Mouse (Mus musculus) retina, embryonic 14.5 days (tissue): ENCODE results near the gene Pikfyve.

Experiments
- DNase-seq: peaks from one replicate; pipeline ENCODE4 v3.0.0-alpha.2; 2015; ENCODE audit warnings: low spot score

Pikfyve gene

GRCm38 (mm10) chr1:65314054-65315021 is 127.9 kb downstream of the Pikfyve start:
- DNase-seq: no peak

- DNase-seq: no peak
These were observed 128.5 kb downstream of the Pikfyve start for GRCm38 (mm10) chr1:65315022-65315407.
